Mouse (Mus musculus): ENCODE results near the gene Pnldc1.
"Not testable (repeated sequence)": the region's sequence is repeated elsewhere in the genome, so short reads cannot be mapped to it uniquely, and the experiment has no call there.

Gene Pnldc1

DNA sequence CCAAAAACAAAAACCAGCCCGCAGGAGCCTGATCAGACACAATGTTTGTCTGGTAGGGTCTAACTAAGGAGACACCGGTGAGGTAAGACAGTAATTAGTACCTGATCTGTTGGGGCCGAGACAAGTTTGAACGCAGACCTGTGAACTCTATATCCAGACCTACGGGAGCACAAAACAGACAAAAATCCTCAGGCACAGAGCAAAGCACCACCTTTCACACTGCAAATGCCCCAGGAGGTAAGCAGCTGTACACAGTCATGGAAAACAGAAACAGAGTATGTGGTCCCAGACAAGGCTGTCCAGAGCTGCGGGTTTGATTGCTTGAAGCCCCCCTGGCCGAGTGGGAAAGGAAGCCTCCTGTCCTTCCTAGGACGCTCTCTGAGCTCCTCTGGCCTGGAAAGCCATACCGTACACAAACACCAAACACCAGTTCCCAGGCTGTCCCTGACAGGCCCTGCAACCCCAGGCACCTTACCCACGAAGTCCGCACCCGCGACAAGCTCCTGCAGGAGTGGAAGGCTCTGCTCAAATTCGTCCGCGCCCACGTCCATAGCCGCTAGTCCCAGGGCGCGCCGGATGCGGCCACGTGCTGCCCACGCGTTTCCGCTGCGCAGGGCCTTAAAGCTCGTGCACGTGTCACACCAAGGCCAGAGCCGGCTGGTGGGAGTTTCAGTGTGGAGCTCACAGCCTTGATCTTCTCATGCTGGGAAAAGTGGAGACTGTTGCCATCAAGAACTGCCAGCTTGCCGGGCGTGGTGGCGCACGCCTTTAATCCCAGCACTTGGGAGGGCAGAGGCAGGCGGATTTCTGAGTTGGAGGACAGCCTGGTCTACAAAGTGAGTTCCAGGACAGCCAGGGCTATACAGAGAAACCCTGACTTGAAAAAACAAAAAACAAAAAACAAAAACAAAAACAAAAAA is at the start of gene Pnldc1:
Gene Pnldc1, minus strand, starts transcription at position 870 of the 920 bp plus-strand sequence.
- DNase-seq, result no peak

DNA sequence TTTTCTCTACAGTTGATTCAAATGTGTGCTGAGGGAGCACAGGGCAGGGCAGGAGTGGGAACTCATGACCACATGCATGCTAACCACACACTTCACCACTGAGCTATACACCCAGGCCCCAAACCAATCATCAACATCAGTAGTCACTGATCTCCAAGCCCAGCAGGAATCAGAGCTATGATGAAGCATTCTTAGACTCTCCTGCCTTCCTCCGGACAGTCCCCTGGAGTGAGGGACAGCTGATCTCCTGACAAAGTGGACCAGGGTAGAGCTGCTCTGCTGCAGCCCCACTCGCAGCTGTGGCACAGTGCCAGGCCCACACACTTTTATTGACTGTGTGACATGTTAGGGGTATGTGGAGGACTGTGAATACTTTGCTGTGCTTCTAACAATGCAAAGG is 49.3 kb upstream of the Pnldc1 start:
- DNase-seq, result not testable (repeated sequence)

DNA sequence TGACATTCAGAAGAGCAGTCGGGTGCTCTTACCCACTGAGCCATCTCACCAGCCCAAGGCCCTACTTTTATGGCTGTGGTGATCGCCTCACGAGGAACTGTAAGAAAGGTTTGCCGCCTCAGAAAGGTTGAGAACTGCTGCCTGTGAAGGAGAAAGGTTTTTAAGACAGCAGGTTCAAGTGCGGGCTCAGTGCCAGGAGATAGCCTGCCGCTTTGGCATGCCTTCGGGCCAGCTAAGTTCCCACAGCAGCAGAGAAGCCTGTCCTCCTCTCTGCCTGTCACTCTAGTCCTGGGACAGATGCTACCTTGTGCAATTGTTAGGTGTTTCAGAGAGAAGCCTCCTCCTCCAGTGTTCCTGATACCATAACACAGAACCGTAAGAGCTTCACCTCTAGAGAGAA is 46.6 kb upstream of the Pnldc1 start:
- no peak for DNase-seq

DNA sequence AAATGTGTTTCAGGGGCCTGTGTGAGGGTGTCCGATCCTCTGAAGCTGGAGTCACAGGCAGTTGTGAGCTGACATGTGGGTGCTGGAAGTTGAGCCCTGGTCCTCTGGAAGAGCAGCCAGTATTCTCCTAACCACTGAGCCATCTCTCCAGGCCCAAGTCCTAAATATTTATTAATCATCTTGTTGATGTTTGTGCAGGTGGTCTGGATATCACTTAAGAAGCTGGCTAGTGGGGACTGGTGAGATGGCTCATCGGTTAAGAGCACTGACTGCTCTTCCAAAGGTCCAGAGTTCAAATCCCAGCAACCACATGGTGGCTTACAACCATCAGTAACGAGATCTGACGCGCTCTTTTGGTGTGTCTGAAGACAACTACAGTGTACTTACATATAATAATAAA is 39.6 kb upstream of the Pnldc1 start:
- DNase-seq, result no peak

DNA sequence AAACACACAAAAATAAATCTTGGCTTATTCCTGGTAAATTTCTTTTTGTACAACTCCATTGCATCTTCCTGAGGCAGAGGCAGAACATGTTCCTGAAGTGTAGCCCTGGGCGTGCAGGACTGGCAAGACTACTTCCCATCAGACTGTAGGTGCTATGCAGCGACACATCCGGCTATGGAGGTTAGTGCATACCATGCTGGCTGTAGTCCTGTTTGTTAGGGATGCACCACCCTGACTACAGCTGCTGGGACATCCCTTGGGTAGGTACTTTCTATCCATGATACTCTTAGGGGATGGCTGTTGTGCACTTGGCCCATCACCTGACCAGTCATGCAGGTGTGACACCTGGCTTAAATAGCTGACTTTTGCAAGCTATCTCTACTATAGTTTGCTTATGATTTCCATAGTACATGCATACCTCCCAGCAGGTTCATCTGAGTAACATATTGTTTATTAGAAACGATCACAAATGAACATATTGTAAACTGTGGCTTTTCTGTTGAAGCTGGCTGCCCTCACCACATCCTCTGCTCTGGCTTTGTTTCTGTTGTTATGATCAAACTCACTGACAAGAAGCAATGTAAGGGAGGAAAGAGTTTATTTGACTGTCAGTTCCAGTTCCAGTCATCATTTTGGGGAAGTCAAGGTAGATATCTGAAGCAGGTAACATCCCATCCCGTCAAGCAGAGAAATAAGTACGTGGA is 32.6 kb upstream of the Pnldc1 start:
- no peak for DNase-seq

DNA sequence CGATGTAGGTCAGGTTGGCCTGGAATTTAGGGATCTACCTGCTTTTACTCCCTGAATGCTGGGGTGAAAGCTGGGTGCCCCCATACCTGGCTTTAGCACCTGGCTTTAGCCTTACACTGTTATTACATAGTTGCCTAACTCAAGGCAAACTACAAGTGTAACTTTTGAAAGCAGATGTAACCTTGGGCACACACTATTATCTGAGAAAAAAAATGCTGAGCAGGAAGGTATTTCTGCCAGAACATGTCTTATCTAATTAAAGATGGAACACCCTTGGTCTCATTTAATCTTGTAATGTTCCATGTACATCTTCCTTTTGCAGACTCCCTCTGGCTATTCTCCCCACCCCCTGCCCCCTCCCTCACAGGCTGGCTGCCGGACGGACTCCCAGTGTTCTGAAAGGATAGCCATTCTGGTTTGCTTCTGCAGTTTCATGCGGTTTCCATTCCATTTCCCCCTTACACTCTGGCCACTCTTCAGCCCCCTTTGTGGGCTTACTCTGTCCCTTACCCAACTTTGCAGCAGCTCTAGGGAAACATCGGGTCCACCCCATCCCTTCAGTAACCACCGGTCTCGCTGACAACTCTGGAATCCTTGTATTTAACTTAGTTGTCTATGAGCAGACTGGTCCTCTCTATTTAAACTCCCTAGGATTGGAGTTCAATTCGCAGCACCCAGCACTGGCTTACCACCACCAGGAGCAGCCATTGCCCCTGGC is 31.7 kb upstream of the Pnldc1 start:
- no peak for DNase-seq

DNA sequence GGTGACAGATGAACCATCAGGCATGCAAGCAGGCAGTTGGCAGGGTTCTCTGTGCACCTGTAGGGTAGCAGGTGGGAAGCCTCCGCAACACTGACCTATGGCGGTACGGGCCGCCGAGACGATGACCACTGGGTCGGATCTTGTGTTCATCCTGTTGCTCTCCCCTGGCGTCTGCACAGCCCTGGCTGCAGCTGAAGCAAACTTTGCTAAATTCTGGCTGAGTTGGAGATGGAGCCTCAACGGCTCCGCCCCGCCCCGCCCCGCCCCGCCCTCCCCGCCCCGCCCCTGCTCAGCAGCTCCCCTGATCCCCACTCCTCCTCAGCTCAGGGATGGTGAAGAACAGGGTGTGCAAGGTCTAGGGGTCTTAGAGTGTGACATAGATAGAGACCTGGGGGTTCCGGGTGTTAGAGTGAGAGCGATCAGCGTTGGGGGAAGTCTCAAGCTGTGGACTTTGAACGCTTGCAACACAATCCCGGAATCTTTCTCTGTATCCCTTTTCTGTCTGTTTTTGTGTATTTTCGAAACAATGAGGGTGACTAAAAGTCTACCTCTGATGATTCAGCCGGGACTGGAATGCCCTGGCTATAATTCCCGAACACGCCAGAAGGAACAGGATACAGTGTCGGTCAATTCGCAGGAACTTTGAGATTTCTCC is 30.2 kb upstream of the Pnldc1 start, which contains the start of gene Acat3:
Gene Acat3, minus strand, starts transcription at position 450 of the 655 bp plus-strand sequence.
- DNase-seq, result peak; percentile 50

DNA sequence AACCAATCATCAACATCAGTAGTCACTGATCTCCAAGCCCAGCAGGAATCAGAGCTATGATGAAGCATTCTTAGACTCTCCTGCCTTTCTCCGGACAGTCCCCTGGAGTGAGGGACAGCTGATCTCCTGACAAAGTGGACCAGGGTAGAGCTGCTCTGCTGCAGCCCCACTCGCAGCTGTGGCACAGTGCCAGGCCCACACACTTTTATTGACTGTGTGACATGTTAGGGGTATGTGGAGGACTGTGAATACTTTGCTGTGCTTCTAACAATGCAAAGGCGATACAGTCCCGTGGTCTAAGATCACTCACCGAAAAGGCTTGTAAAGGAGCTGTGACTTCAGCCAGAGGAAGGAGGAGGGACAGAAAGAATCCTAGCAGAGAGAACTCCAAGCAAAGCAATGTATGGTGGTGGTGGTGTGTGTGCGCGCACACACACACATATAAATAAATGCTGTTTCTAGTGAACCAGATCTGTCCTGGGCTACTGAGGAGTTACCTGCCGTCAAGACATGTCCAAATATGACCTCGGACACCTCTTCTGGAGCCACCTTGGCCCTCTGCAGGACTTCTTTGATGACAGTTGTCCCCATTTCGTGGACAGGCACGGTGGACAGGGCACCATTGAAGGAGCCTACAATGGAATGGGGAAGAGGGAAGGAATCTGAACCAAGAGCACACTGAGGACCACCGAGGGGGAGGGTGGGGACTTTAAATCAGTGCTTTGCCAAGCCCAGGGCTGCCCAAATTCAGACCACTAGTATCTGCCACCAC is 29.5 kb upstream of the Pnldc1 start:
- DNase-seq, result not testable (repeated sequence)

DNA sequence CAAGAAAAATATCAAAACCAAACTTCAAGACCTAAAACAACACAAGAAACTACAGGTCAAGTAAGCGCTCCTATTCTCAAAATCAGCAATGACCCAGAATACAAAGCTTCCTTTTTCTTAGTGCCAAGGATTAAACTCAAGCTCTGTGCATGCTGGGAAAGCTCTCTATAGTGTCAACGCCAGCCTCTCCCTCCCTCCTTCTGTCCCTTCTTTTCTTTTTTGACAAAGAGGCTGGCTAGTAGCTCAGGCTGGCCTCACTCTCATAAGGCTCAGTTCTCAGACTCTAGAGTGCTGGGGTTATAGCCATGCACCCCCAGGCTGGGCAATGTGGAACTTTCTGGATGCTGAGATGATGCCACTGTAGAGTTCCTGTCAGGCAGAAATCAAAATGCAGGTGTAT is 28.0 kb upstream of the Pnldc1 start:
- DNase-seq, result no peak

DNA sequence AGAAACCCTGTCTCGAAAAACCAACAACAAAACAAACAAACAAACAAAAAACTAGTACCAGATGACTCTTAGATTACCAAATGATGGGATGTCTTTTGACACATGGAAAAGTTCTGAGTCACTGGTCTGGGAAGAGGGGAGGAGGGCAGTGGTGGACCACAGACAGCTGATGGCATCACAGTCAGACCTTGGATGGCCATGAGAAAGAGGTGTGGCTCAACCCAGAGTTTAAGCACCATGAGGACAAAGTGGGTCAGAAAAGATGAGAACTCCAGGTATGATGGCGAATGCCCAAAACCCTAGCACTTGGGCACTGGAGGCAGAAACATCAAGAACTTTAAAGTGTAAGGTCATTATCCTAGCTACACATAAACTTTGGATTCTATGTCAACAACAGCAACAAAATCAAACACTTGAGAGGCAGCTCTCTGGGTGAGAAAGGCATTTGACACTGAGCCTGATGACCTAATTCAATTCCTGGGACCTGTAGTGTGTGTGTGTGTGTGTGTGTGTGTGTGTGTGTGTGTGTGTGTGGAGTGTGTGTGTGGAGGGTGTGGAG is 27.5 kb upstream of the Pnldc1 start:
- DNase-seq, result no peak

DNA sequence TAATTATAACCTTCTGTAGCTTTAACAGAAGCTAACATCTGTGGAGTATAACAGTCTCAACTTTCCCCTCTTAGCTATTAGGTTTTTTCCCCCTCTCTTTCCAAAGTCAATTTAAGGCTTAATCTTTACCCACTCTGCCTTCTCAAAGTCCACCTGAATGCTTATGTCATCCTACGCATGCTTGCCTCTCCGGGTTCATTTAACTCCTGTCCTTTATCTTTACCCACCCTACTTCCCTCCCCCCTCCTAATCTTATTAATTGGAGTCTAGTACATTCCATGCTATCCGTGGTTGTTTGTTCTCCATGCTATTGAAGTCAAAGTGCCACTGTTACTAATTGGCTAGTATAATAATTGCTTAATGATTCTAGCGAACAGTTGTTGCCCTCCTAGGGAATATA is 25.7 kb upstream of the Pnldc1 start:
- no peak for DNase-seq

DNA sequence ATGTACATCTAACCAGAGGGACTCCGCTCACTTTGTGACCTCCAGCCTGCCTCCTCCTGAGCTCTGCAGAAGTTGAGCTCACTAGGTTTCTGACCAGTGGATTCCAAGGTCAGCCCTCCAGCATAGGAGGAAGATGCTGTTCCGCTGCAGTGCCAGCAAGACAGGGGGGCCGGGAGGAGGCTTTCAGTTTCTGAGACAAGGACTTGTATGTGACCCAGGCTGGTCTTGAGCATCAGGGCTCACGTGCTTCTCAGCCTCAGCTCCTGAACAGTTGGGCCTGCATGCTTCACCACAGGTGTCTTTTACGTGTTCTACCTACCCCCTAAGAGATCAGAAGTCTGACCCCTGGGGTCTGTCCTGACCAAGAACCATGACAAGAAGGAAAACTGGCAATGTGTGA is 21.5 kb upstream of the Pnldc1 start:
- not testable (repeated sequence) for DNase-seq

DNA sequence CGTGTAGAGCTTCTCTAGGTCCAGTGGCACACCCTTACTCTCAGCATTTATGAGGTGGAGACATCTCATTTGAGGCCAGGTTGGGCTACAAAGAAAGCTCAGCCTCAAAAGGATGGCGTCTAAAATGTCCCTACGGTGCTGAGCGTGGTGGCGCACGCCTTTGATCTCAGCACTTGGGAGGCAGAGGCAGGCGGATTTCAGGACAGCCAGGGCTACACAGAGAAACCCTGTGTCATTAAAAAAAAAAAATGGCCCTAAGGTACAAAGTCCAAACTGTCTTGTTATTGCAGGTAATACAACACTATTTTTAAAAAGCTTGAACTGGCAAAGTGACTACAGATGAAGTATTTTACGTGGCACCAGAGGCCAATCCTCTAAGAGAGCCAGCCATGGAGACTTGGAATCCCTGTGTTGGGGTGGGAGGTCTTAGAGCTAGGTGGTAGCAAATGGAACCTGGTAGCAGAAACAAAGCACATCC is 15.7 kb upstream of the Pnldc1 start:
- no peak for DNase-seq

DNA sequence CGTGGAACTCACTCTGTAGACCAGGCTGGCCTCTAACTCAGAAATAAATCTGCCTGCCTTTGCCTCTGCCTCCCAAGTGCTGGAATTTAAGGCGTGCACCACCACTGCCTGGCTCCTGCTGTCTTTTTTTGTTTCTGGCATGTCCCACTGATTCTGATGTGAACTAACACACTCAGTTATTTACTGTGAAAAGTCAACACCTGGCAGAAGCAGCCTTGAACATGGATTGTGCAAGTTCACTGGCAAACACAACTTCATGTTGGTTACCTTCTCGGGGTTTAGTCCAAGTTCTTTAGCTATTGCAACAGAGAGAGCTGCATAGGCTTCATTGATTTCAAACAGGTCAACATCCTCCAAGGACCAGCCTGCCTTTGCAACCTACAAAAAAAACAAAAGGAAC is 15.0 kb upstream of the Pnldc1 start:
- no peak for DNase-seq

DNA sequence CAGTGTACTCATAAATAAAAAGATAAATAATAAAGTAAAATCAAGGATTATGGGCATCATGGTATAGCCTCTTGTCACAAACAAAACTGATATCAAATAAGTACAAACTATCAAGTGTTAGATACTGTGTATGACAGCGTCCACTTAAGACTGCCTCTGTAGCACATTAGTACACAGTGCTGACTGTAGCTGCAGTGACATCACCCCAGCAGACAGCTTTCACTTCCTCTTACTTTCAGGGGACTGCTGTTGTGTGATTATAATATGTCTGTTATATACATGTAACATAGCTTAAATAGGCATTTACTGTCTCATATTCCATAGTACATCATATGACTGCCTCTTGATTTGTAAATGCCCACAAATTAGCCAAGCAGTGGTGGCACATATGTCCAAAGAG is 11.0 kb upstream of the Pnldc1 start:
- DNase-seq, result no peak

DNA sequence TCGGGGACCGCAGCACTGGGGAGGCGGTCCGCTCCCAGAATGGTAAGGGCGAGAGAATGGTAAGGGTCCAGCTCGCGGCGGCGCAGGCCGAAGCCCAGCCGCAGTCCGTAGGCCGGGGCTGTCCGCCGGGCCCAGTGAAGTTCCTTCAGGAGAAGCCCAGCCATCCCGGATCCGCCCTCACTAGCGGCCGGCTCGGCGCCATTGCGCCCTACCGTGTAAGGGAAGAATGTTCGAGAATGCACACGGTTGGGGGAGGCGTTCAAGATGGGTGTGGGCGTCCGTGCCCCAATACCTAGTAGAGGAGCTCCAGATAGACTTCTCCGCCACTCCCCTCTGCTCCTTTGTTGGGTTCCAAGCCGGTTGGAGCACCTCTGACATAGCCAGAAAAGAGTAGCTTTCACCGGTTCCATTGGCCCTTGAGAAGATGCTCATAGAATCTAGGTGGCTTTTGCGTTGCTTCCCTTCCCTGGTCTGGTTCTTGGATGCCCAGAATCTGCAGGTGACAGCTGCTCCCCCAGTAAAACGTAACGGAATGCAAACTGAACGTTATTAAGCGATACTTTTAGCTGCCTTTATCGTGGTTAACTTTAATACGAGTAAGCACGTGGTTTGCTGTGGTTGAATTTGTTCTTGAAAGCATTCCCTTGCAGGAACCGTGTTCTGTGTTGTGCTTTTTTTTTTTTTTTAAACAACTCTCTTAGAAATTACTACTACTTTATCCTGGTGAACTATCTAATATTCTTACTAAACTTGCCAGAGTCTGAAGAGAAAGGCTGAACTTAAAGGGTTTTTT is 6.8 kb upstream of the Pnldc1 start:
- no peak for DNase-seq

DNA sequence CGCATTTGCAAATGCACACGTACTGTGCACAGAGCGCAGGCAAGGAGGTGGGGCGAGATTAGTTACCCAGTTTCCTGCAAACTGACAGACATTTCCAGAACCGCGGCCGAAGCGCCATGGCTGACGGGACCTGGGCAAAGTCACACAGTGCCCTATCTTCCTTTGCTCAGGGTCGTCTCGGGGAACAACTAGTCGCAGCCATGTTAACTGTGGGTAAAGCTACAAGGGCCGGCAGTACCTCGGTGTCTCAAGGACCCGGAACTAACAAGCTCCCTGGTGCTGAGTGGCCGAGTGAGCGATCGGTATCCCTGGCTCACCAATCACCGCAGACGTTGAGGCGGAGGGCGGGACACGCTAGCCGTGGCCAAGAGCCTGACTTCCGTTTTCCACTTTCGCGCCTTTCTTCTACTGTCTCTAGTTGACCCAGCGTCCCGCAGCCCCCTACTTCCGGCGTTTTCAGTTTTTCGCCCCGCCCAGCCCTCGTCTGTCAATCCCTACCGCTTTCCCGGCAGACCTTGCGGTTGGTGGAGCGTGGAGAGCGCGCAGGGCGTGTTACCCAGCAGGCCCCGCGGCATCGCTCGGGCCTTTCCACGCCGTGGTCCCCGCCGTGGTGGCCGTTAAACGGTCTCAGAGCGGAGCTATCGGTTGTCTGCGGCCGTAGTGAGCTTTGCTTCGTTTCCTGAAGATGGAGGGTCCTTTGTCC is 6.0 kb upstream of the Pnldc1 start, which contains the start of gene Mrpl18:
Gene Mrpl18, minus strand, starts transcription at position 465 of the 703 bp plus-strand sequence.
- peak; percentile 98 for DNase-seq

DNA sequence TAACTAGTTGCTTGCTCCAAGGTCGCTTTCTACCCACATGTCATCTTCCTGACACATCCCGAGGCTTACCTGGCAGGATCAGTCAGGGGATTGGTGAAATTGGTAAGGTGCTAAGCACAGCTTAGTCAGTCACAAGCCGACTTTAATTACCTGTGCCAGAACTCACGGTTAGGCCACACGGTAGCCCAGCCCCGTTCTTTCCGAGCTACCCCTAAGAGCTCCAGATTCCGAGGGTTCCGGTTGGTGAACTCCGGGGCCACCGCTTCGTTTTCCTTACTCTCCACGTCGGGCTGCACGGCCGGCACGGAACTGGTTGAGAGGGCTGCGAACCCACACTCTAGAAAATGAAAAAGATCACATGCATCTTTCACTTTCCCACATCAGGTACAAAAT is 5.5 kb upstream of the Pnldc1 start, which contains the start of gene Tcp1:
Gene Tcp1, plus strand, starts transcription at position 214 of the 393 bp plus-strand sequence.
- no peak for DNase-seq

DNA sequence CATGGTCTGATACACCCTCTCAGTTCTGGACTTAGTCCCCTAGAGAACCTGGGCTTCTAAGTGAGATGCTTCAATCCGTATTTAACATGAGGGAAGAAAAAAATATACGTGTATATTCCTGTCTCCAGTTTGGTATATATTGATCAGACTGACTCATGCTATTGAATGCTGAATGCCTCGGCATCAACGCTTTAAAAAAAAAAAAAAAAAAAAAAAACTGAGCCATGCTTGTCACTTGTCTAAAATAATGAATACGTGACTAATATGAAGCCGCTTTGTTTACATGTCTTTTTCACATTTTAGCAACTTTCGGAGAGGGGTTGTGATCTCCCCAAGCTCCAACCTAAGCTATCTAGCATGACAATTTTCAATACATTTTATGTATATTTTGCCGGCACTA is 361 bp upstream of the Pnldc1 start:
- no peak for DNase-seq

DNA sequence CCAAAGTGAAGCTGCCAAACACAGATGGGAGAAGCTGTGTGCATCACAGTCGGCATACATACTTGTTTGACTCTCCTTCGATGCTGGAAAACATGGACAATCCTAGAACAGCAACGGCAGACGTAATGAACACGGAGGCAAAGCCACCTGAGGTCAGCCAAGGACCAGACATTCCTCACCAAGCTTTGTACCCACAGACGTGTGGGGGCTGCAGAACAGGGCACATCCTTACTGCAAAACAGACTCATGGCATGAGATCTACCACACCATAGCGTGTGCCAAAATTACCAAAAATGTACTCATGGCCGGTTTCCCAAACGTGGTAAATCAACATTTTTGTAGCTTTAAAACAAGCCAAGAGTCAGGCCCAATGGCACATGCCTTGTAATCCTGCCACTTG is 3.6 kb downstream of the Pnldc1 start:
- DNase-seq, result no peak

Measured in cerebellum, adult 11 months (tissue).